Mouse (Mus musculus) heart, adult 2 months (tissue): Measurements from ENCODE around the gene Tcf7l1. TPM values are rescaled to one million over a fixed set of nuclear protein-coding genes. Genes with fewer than 3 reads are reported as not detected.

Experiments used
- DNase-seq, 2 experiments: peaks; one replicate each; pipeline ENCODE4 v3.0.0; 2021
- H3K27ac ChIP-seq: fragments of 200-600 bp; 2 replicates; pipeline ENCODE4 v1.8.1; 2022
- H3K27me3 ChIP-seq: fragments of 200-500 bp; 2 replicates; pipeline ENCODE4 v1.6.1; 2012; ENCODE audit warnings: mild to moderate bottlenecking, low read length, inconsistent platforms, mixed read lengths; ENCODE audit not compliant: control insufficient read depth, insufficient read depth
- H3K36me3 ChIP-seq: fragments of 200-500 bp; 2 replicates; pipeline ENCODE4 v1.6.1; 2012; ENCODE audit warnings: low read length, inconsistent platforms; ENCODE audit not compliant: control insufficient read depth, insufficient read depth
- H3K4me1 ChIP-seq: fragments of 200-500 bp; 2 replicates; pipeline ENCODE4 v1.6.1; 2011; ENCODE audit warnings: low read length; ENCODE audit not compliant: control insufficient read depth, insufficient read depth
- H3K4me3 ChIP-seq: fragments of 200-600 bp; 2 replicates; pipeline ENCODE4 v1.8.1; 2022
- H3K79me2 ChIP-seq: fragments of 200-500 bp; replicated peaks from 2 replicates; pipeline ENCODE4 v1.6.1; 2012; ENCODE audit warnings: mild to moderate bottlenecking, inconsistent platforms, low read length, moderate library complexity, mixed read lengths; ENCODE audit not compliant: control insufficient read depth, insufficient read depth
- H3K9ac ChIP-seq: fragments of 200-500 bp; 2 replicates; pipeline ENCODE4 v1.6.1; 2012; ENCODE audit warnings: low read depth, mild to moderate bottlenecking, control low read depth, inconsistent platforms, low read length, mixed read lengths
- CTCF ChIP-seq: fragments of 200-600 bp; IDR thresholded peaks from 2 replicates; pipeline ENCODE4 v1.8.1; 2022; ENCODE audit warnings: antibody characterized with exemption, mild to moderate bottlenecking, moderate library complexity
- EP300 ChIP-seq: fragments of 200-500 bp; IDR thresholded peaks from 2 replicates; pipeline ENCODE4 v1.6.1; 2011; ENCODE audit warnings: low read depth, low read length, control low read depth; ENCODE audit not compliant: insufficient read depth
- POLR2A ChIP-seq: fragments of 200-500 bp; IDR thresholded peaks from 2 replicates; pipeline ENCODE4 v1.6.1; 2011; ENCODE audit warnings: mild to moderate bottlenecking, low read depth, low read length, control low read depth; ENCODE audit not compliant: insufficient read depth
- WGBS: fragments of 180-500 bp; shearing (Covaris S2); methylation state at CpG from one replicate; pipeline ENCODE4 v1.1.7; 2018; 5-methylcytosine and 5-hydroxymethylcytosine counted together
- intact Hi-C: fragments of 180-260 bp; cut with DNase I; formaldehyde crosslinking; loops from one replicate; pipeline ENCODE4 v1.15.1; 2025
- polyA plus RNA-seq: library from polyadenylated mRNA; depleted of rRNA; stranded (reverse); fragments of >200 nt; gene quantifications from 2 replicates; pipeline ENCODE4 v1.2.3, GENCODE M21; 2012
- total RNA-seq, 2 experiments: library from RNA; stranded (reverse); gene quantifications; 2 replicates each; pipeline ENCODE4 v1.2.3; 2021

Tcf7l1 gene
- total and polyA plus RNA-seq, 3 experiments, result 8.8 to 17.7 (median 10.0) TPM

GRCm38 (mm10) chr6:72696601-72697335 is 92.3 kb downstream of the Tcf7l1 start:
- TF ChIP-seq EP300 (no peak), CTCF (no peak), POLR2A (no peak)
- Histone ChIP-seq H3K36me3 (no peaks in the 10 kb centered on the region; the same call in 1 of the 2 replicates), H3K9ac (no peak overlapping the region), H3K4me1 (peaks cover 21% of the 10 kb centered on the region), H3K79me2 (no peaks in the 10 kb centered on the region; the same call in 1 of the 2 replicates), H3K4me3 (no peak overlapping the region), H3K27me3 (no peaks in the 10 kb centered on the region), H3K27ac (no peak overlapping the region)
- no peak for DNase-seq
- intact Hi-C loops, result no loop called here
- 64% methylated on average over 11 of the region's 11 CpGs for WGBS

GRCm38 (mm10) chr6:72694791-72695204 is 94.3 kb downstream of the Tcf7l1 start:
- TF ChIP-seq POLR2A, result no peak
- no peak for TF ChIP-seq EP300
- TF ChIP-seq CTCF, result no peak
- Histone ChIP-seq H3K27ac (peak overlapping the region; percentile 2), H3K27me3 (no peaks in the 10 kb centered on the region), H3K4me3 (no peak overlapping the region), H3K36me3 (no peaks in the 10 kb centered on the region; the same call in 1 of the 2 replicates), H3K9ac (no peak overlapping the region), H3K79me2 (no peaks in the 10 kb centered on the region; the same call in 1 of the 2 replicates), H3K4me1 (peaks cover 28% of the 10 kb centered on the region)
- no peak for DNase-seq
- intact Hi-C loops, result no loop called here
- 41% methylated on average over 10 of the region's 10 CpGs for WGBS

- TF ChIP-seq EP300 (0 out of 2 replicates have a peak, but pooled peaks have one; percentile 38), CTCF (no peak), POLR2A (no peak)
- Histone ChIP-seq H3K79me2 (no peaks in the 10 kb centered on the region; the same call in 1 of the 2 replicates), H3K27me3 (no peaks in the 10 kb centered on the region), H3K9ac (no peak overlapping the region), H3K4me3 (no peak overlapping the region), H3K36me3 (no peaks in the 10 kb centered on the region; the same call in 1 of the 2 replicates), H3K4me1 (peaks cover 31% of the 10 kb centered on the region), H3K27ac (peak overlapping the region; percentile 42)
- intact Hi-C loops, result no loop called here
- WGBS, result 18% methylated on average over 5 of the region's 5 CpGs
- DNase-seq, result peak in 1 of 2 experiments; percentile 29
Measured at GRCm38 (mm10) chr6:72694047-72694790, 94.8 kb downstream of the Tcf7l1 start.

GRCm38 (mm10) chr6:72692469-72692868 is 96.6 kb downstream of the Tcf7l1 start:
- Histone ChIP-seq H3K4me1 (peaks cover 32% of the 10 kb centered on the region), H3K27me3 (no peaks in the 10 kb centered on the region), H3K9ac (no peak overlapping the region), H3K79me2 (no peaks in the 10 kb centered on the region), H3K4me3 (no peak overlapping the region), H3K27ac (no peak overlapping the region; the same call in 1 of the 2 replicates), H3K36me3 (no peaks in the 10 kb centered on the region; the same call in 1 of the 2 replicates)
- DNase-seq, result no peak
- no peak for TF ChIP-seq EP300
- TF ChIP-seq POLR2A, result no peak
- intact Hi-C loops, result no loop called here
- WGBS, result 70% methylated on average over 6 of the region's 6 CpGs

GRCm38 (mm10) chr6:72691549-72691948 is 97.5 kb downstream of the Tcf7l1 start:
- WGBS, result 83% methylated on average over 9 of the region's 9 CpGs
- intact Hi-C loops, result no loop called here

More at GRCm38 (mm10) chr6:72691549-72691948, 97.5 kb downstream of the Tcf7l1 start:
- no peaks in the 10 kb centered on the region for H3K79me2 ChIP-seq
- H3K4me3 ChIP-seq, result no peak overlapping the region
- H3K4me1 ChIP-seq, result peaks cover 30% of the 10 kb centered on the region
- H3K27me3 ChIP-seq, result no peaks in the 10 kb centered on the region
- no peak for DNase-seq
- no peak for TF ChIP-seq EP300
- TF ChIP-seq POLR2A, result no peak
- TF ChIP-seq CTCF, result no peak
- H3K27ac ChIP-seq, result no peak overlapping the region
- no peaks in the 10 kb centered on the region; the same call in 1 of the 2 replicates for H3K36me3 ChIP-seq
- H3K9ac ChIP-seq, result no peak overlapping the region
